Mouse (Mus musculus): ENCODE data around the gene Lmo2.

DNA sequence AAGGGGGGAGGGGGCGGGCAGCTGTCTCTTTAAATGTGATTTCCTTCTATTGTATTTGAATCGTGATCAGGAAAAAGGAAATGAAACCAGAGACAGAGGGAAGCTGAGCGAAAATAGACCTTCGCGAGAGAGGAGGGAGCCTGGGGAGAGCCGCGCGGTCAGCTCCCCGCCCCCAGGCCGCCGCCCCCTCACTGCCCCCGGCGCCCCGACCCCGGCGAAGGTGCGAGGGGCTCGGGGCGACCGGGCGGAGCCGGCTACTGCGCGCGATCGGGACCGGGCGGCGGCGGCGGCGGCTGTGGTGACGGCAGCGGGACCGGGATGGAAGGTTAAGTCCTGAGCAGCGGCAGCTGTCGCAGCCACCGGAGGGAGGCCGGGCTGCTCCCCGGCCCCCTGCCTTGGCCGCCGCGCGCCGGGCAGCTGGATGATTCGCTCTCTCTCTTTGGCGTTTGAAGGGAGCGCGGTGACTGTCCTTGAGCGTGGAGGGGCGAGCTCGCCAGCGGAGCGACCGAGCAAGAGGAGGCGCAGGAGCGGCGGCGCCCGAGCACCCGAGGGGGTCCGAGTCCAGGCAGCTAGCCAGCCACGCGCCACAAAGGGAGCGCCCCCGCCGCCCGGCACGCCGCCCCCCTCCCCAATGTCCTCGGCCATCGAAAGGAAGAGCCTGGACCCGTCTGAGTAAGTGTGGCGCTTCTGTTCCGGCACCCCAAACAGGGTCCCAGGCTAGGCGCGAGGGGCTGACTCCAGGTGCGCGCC lies 12.4 kb downstream of the Lmo2 start:
- TF ChIP-seq POLR2A (IDR thresholded peaks at IDR 0.05; ENCODE audit: borderline replicate concordance, insufficient read depth, low read length) = no peak
- no peak for TF ChIP-seq CTCF (IDR thresholded peaks at IDR 0.05; ENCODE audit: borderline replicate concordance, insufficient read depth, low read depth, low read length)
